In the genomic region with DNA sequence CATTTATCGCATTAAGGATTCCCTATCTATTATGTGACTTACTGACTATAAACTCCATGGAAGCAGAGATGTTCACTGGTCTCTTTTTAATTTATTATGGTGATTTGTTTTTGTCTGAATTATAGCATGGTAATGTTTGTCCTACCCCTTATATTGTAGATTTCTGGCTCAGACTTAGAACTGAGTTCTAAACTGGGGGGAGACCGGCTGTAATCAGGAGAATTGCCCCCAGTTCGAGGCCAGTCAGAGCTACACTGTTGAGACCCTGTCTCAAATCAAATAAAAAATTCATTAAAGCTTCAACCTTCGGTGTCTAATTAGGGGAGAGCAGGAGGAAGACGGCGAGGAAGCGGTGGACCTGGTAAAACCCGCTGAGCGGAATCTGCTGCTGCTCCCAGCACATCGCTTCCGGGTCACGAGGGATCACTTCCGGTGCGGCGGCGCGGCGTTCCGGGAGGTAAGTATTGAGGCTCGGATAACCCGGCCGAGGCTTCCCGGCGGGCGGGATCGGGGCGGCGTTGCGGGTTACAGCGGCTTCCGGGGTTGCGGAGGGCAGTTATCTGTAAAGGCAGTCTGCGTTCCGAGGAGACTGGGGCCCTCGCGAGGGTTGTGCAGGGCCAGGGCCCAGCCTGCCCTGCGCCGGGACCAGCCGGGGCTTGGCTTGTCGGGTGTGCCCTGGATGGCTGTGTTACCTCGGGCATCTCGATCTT, we compare ENCODE assay signal across 7 mouse cellular contexts. TPM values are rescaled to one million over a fixed set of nuclear protein-coding genes. Genes with fewer than 3 reads are reported as not detected.
DNase-seq lines count a peak whose midpoint lies in the region; ATAC-seq lines count a peak whose summit lies in the region.

Manbal (plus strand) TSS at position 411 of the 710 bp plus-strand sequence.

- H3K27me3 ChIP-seq in intestine, embryonic 16.5 days (replicated peaks; ENCODE audit: control insufficient read depth, insufficient read depth, low read length): no peaks in the 10 kb centered on the region
- no peaks in the 10 kb centered on the region for H3K27me3 ChIP-seq in midbrain, embryonic 11.5 days (ENCODE audit: control insufficient read depth, insufficient read depth, low read length)

- WGBS in intestine, embryonic 16.5 days: 4% methylated on average over 42 of the region's 42 CpGs
- WGBS in midbrain, embryonic 11.5 days: 4% methylated on average over 42 of the region's 42 CpGs

- peak within 1 kb of the TSS; percentile 97 for H3K27ac ChIP-seq in intestine, embryonic 16.5 days (ENCODE audit: low read length)
- H3K27ac ChIP-seq in midbrain, embryonic 11.5 days (ENCODE audit: low read depth, low read length): peak within 1 kb of the TSS; percentile 62

- ATAC-seq in intestine, embryonic 16.5 days: peak; percentile 91
- ATAC-seq in midbrain, embryonic 11.5 days (ENCODE audit: low FRiP score): peak; percentile 89

- peak; percentile 96 for DNase-seq in adrenal gland, adult 2 months
- DNase-seq in embryo, embryonic 11.5 days (ENCODE audit: low read depth, low spot score): peak; percentile 84
- peak; percentile 98 for DNase-seq in gastrocnemius, postnatal 4 days (ENCODE audit: low spot score in 2 of 2)
- peak; percentile 95 to 96 for DNase-seq in left cerebral cortex, postnatal 36 days (ENCODE audit: low spot score in 2 of 2)
- peak; percentile 99 for DNase-seq in midbrain, embryonic 11.5 days (ENCODE audit: low spot score, missing footprints)
- peak; percentile 82 for DNase-seq in skeletal muscle tissue, adult 2 months (ENCODE audit: low read depth, low spot score)

- no peaks in the 10 kb centered on the region for H3K9me3 ChIP-seq in intestine, embryonic 16.5 days (ENCODE audit: control insufficient read depth, low read length)
- H3K9me3 ChIP-seq in midbrain, embryonic 11.5 days (ENCODE audit: control insufficient read depth, low read length): no peaks in the 10 kb centered on the region

- H3K4me2 ChIP-seq in intestine, embryonic 16.5 days (ENCODE audit: low read depth, low read length): peak within 1 kb of the TSS; percentile 53
- peak within 1 kb of the TSS; percentile 75 for H3K4me2 ChIP-seq in midbrain, embryonic 11.5 days

- H3K36me3 ChIP-seq in intestine, embryonic 16.5 days (ENCODE audit: control insufficient read depth, insufficient read depth, low read length): no peaks in the 10 kb centered on the region
- no peaks in the 10 kb centered on the region for H3K36me3 ChIP-seq in midbrain, embryonic 11.5 days (ENCODE audit: control insufficient read depth, insufficient read depth, low read length)

- peaks cover 15% of the 10 kb centered on the region for H3K4me1 ChIP-seq in intestine, embryonic 16.5 days (ENCODE audit: control insufficient read depth, insufficient read depth, low read length)
- H3K4me1 ChIP-seq in midbrain, embryonic 11.5 days (ENCODE audit: control insufficient read depth, insufficient read depth, low read length): peaks cover 8% of the 10 kb centered on the region

- intact Hi-C loops in left cerebral cortex, postnatal 36 days (cut with DNase I): no loop called here

- peak within 1 kb of the TSS; percentile 74 for H3K4me3 ChIP-seq in intestine, embryonic 16.5 days (ENCODE audit: low read length)
- H3K4me3 ChIP-seq in midbrain, embryonic 11.5 days (ENCODE audit: low read depth, low read length): peak within 1 kb of the TSS; percentile 74

- peak within 1 kb of the TSS; percentile 92 for H3K9ac ChIP-seq in intestine, embryonic 16.5 days (ENCODE audit: low read depth, low read length)
- peak within 1 kb of the TSS; percentile 91 for H3K9ac ChIP-seq in midbrain, embryonic 11.5 days (ENCODE audit: low read length)

RNA-seq across cellular contexts. Expression of gene Manbal, which starts in this region (rescaled TPM):
- 10 to 100 TPM; 31.0 to 37.6 TPM for total RNA-seq in adrenal gland, adult 2 months (2021)
- 85.8 and 87.4 TPM in 2 replicates for polyA plus RNA-seq in adrenal gland, adult 2 months (2012; rRNA removed)
- total RNA-seq in gastrocnemius, postnatal 4 days (2021): 10 to 100 TPM; 32.4 to 32.9 TPM
- polyA plus RNA-seq in intestine, embryonic 16.5 days (2015; fragmentation: Nextera tagmentation; extraction: Ambion mirVana): 66.8 and 71.3 TPM in 2 replicates
- total RNA-seq in left cerebral cortex, postnatal 36 days (2021): 10 to 100 TPM; 65.5 to 67.4 TPM
- 34.7 and 35.9 TPM in 2 replicates for polyA plus RNA-seq in midbrain, embryonic 11.5 days (2014; fragmentation: Nextera tagmentation; extraction: Ambion mirVana)

Comparison
In these comparisons a context has a peak if more than half of its experiments do, and no peak if none do; other contexts are left out.
1. Peak in every context shown above with its lines: DNase-seq, ATAC-seq, H3K4me3 ChIP-seq and H3K27ac ChIP-seq.